Mouse (Mus musculus): Measurements from ENCODE around the gene Tec.

DNA sequence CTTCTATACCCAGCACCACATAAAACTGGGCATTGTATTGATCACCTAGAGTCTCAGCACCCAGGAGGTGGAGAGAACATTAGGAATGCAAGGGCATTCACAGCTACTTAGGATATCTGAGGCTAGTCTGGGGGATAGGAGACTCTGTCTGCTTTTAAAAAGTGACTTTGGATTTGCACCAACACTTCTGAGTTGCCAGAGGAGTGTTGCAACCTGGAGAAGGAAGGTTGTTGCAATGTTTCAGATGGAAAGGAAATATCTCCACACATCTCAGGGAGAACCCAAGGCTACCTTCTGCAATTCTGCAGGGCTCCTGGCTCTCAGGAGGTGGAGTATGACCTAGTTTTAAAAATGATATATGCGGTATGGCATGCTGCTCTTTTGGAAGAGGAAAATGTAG lies 42.1 kb upstream of the Tec start:
- TF ChIP-seq CTCF (conservative IDR thresholded peaks at IDR 0.05 in 1 of 2, IDR thresholded peaks at IDR 0.05 in 1 of 2; ENCODE audit: low read depth in 2 of 2, low read length in 2 of 2) (no peak), MEF2A (IDR thresholded peaks at IDR 0.05; ENCODE audit: borderline replicate concordance, low read depth, low read length) (no peak), POLR2A (IDR thresholded peaks at IDR 0.05; ENCODE audit: low read depth, low read length) (no peak), RCOR1 (conservative IDR thresholded peaks at IDR 0.05; ENCODE audit: low read depth, low read length) (no peak), EP300 (IDR thresholded peaks at IDR 0.05; ENCODE audit: low read length) (no peak), POLR2AphosphoS2 (IDR thresholded peaks at IDR 0.05; ENCODE audit: low read depth, low read length) (no peak), ZKSCAN1 (IDR thresholded peaks at IDR 0.05; ENCODE audit: borderline replicate concordance, low read depth, low read length) (no peak), GABPA (IDR thresholded peaks at IDR 0.05; ENCODE audit: insufficient replicate concordance, low read depth, low read length) (no peak), CHD1 (IDR thresholded peaks at IDR 0.05; ENCODE audit: low read depth, low read length) (no peak), CHD2 (IDR thresholded peaks at IDR 0.05; ENCODE audit: low read length) (no peak), MXI1 (IDR thresholded peaks at IDR 0.05; ENCODE audit: low read depth, low read length) (no peak), ZMIZ1 (IDR thresholded peaks at IDR 0.05; ENCODE audit: low read depth, low read length) (no peak), NRF1 (IDR thresholded peaks at IDR 0.05; ENCODE audit: low read depth, low read length) (no peak), MAX (IDR thresholded peaks at IDR 0.05; ENCODE audit: low read length) (no peak)

Measured in CH12.LX (cell line).